Mouse (Mus musculus) forebrain, embryonic 11.5 days (tissue): ENCODE data around the gene Trak1. TPM values are rescaled to one million over a fixed set of nuclear protein-coding genes. Genes with fewer than 3 reads are reported as not detected.

Experiments
- ATAC-seq: fragments of 200-750 bp; cut with Nextera tagmentation; replicated peaks from 2 replicates; pipeline ENCODE4 v1.8.0; 2017; ENCODE audit warnings: moderate TSS enrichment; ENCODE audit not compliant: low FRiP score
- DNase-seq: peaks from one replicate; pipeline ENCODE4 v3.0.0-alpha.2; 2017; ENCODE audit warnings: low spot score
- H3K27ac ChIP-seq: fragments of 300-500 bp; sonication (generic); 2 replicates; pipeline ENCODE4 v1.5.1; 2014; ENCODE audit warnings: low read depth, low read length
- H3K27me3 ChIP-seq: fragments of 300-500 bp; sonication (generic); 2 replicates; pipeline ENCODE4 v1.6.1; 2014; ENCODE audit warnings: mild to moderate bottlenecking, low read length, mixed read lengths; ENCODE audit not compliant: control insufficient read depth, insufficient read depth
- H3K36me3 ChIP-seq: fragments of 300-500 bp; sonication (generic); 2 replicates; pipeline ENCODE4 v1.6.1; 2014; ENCODE audit warnings: mild to moderate bottlenecking, low read length, moderate library complexity, mixed read lengths; ENCODE audit not compliant: control insufficient read depth, insufficient read depth
- H3K4me1 ChIP-seq: fragments of 300-500 bp; sonication (generic); replicated peaks from 2 replicates; pipeline ENCODE4 v1.6.1; 2014; ENCODE audit warnings: low read length, mixed read lengths; ENCODE audit not compliant: control insufficient read depth, insufficient read depth
- H3K4me2 ChIP-seq: fragments of 300-500 bp; sonication (generic); 2 replicates; pipeline ENCODE4 v1.6.1; 2014; ENCODE audit warnings: low read depth, mild to moderate bottlenecking, low read length, moderate library complexity, mixed read lengths; ENCODE audit not compliant: severe bottlenecking
- H3K4me3 ChIP-seq: fragments of 300-500 bp; sonication (generic); 2 replicates; pipeline ENCODE4 v1.5.1; 2014; ENCODE audit warnings: low read depth, low read length
- H3K9ac ChIP-seq: fragments of 300-500 bp; sonication (generic); 2 replicates; pipeline ENCODE4 v1.6.1; 2014; ENCODE audit warnings: low read length
- H3K9me3 ChIP-seq: fragments of 300-500 bp; sonication (generic); 2 replicates; pipeline ENCODE4 v1.6.1; 2016; ENCODE audit warnings: low read length, mixed read lengths; ENCODE audit not compliant: control insufficient read depth
- WGBS: fragments of 180-500 bp; shearing (Covaris S2); extraction: QIAGEN DNeasy Blood & Tissue Kit; methylation state at CpG from one replicate; pipeline ENCODE4 v1.1.7; 2014; 5-methylcytosine and 5-hydroxymethylcytosine counted together
- polyA plus RNA-seq: library from polyadenylated mRNA; unstranded; fragments of >200 nt; fragmentation: Nextera tagmentation; extraction: Ambion mirVana; gene quantifications from 2 replicates; pipeline ENCODE4 v1.2.1, GENCODE M21; 2014

Gene Trak1
- polyA plus RNA-seq, 1 experiment from 2014 or later, result 33.5 TPM

- 94% methylated on average over 3 of the region's 3 CpGs for WGBS
- no peaks in the 10 kb centered on the region for H3K27me3 ChIP-seq
- no peaks in the 10 kb centered on the region for H3K4me1 ChIP-seq
- no peak overlapping the region for H3K4me2 ChIP-seq
- no peak overlapping the region for H3K27ac ChIP-seq
- ATAC-seq, result no peak
- H3K9me3 ChIP-seq, result no peaks in the 10 kb centered on the region
- DNase-seq, result no peak
- H3K9ac ChIP-seq, result no peak overlapping the region
- no peak overlapping the region for H3K4me3 ChIP-seq
- H3K36me3 ChIP-seq, result no peaks in the 10 kb centered on the region
These were observed 121.7 kb downstream of the Trak1 start for GRCm38 (mm10) chr9:121419011-121419410.

GRCm38 (mm10) chr9:121419573-121419972 is 122.3 kb downstream of the Trak1 start:
- H3K27me3 ChIP-seq, result no peaks in the 10 kb centered on the region
- H3K4me3 ChIP-seq, result no peak overlapping the region
- 91% methylated on average over 7 of the region's 7 CpGs for WGBS
- no peaks in the 10 kb centered on the region for H3K4me1 ChIP-seq
- H3K4me2 ChIP-seq, result no peak overlapping the region
- no peak overlapping the region for H3K9ac ChIP-seq
- ATAC-seq (no peak), DNase-seq (no peak)
- H3K27ac ChIP-seq, result no peak overlapping the region
- H3K9me3 ChIP-seq, result no peaks in the 10 kb centered on the region
- H3K36me3 ChIP-seq, result no peaks in the 10 kb centered on the region

- H3K9ac ChIP-seq, result no peak overlapping the region
- H3K27me3 ChIP-seq, result no peaks in the 10 kb centered on the region
- H3K9me3 ChIP-seq, result no peaks in the 10 kb centered on the region
- ATAC-seq (no peak), DNase-seq (no peak)
- no peak overlapping the region for H3K27ac ChIP-seq
- H3K4me1 ChIP-seq, result no peaks in the 10 kb centered on the region
- no peak overlapping the region for H3K4me3 ChIP-seq
- H3K36me3 ChIP-seq, result no peaks in the 10 kb centered on the region
- 87% methylated on average over 6 of the region's 6 CpGs for WGBS
- H3K4me2 ChIP-seq, result no peak overlapping the region
These were observed 123.5 kb downstream of the Trak1 start for GRCm38 (mm10) chr9:121420817-121421216.

- ATAC-seq, result no peak
- no peak for DNase-seq
- Histone ChIP-seq H3K36me3 (no peaks in the 10 kb centered on the region), H3K27me3 (no peaks in the 10 kb centered on the region), H3K4me3 (no peak overlapping the region), H3K4me1 (no peaks in the 10 kb centered on the region), H3K27ac (no peak overlapping the region), H3K9me3 (no peaks in the 10 kb centered on the region), H3K4me2 (no peak overlapping the region), H3K9ac (no peak overlapping the region)
- 94% methylated on average over 5 of the region's 5 CpGs for WGBS
These were observed 125.1 kb downstream of the Trak1 start for GRCm38 (mm10) chr9:121422402-121422801.

GRCm38 (mm10) chr9:121423621-121424020 is 126.3 kb downstream of the Trak1 start:
- Histone ChIP-seq H3K27ac (no peak overlapping the region), H3K9me3 (no peaks in the 10 kb centered on the region), H3K4me2 (no peak overlapping the region), H3K27me3 (no peaks in the 10 kb centered on the region), H3K4me3 (no peak overlapping the region), H3K4me1 (no peaks in the 10 kb centered on the region), H3K36me3 (no peaks in the 10 kb centered on the region), H3K9ac (no peak overlapping the region)
- ATAC-seq (no peak), DNase-seq (no peak)
- WGBS, result 84% methylated on average over 6 of the region's 6 CpGs

- no peak overlapping the region for H3K4me3 ChIP-seq
- H3K27ac ChIP-seq, result no peak overlapping the region
- DNase-seq (no peak), ATAC-seq (no peak)
- no peaks in the 10 kb centered on the region for H3K27me3 ChIP-seq
- H3K4me2 ChIP-seq, result no peak overlapping the region
- H3K9ac ChIP-seq, result no peak overlapping the region
- no peaks in the 10 kb centered on the region for H3K9me3 ChIP-seq
- H3K36me3 ChIP-seq, result no peaks in the 10 kb centered on the region
- no peaks in the 10 kb centered on the region for H3K4me1 ChIP-seq
- 83% methylated on average over 16 of the region's 16 CpGs for WGBS
These were observed 127.2 kb downstream of the Trak1 start for GRCm38 (mm10) chr9:121424281-121425164.

GRCm38 (mm10) chr9:121426451-121426850 is 129.1 kb downstream of the Trak1 start:
- ATAC-seq, result no peak
- WGBS, result 90% methylated on average over 3 of the region's 3 CpGs
- no peak overlapping the region for H3K9ac ChIP-seq
- no peak overlapping the region for H3K27ac ChIP-seq
- H3K9me3 ChIP-seq, result no peaks in the 10 kb centered on the region
- H3K4me3 ChIP-seq, result no peak overlapping the region
- DNase-seq, result no peak
- H3K4me1 ChIP-seq, result no peaks in the 10 kb centered on the region
- H3K36me3 ChIP-seq, result no peaks in the 10 kb centered on the region
- H3K27me3 ChIP-seq, result no peaks in the 10 kb centered on the region
- no peak overlapping the region for H3K4me2 ChIP-seq

GRCm38 (mm10) chr9:121426902-121427301 is 129.6 kb downstream of the Trak1 start:
- Histone ChIP-seq H3K9ac (no peak overlapping the region), H3K27me3 (no peaks in the 10 kb centered on the region), H3K9me3 (no peaks in the 10 kb centered on the region), H3K4me2 (no peak overlapping the region), H3K4me1 (no peaks in the 10 kb centered on the region), H3K36me3 (no peaks in the 10 kb centered on the region), H3K4me3 (no peak overlapping the region), H3K27ac (no peak overlapping the region)
- 93% methylated on average over 5 of the region's 5 CpGs for WGBS
- ATAC-seq (no peak), DNase-seq (no peak)

- no peaks in the 10 kb centered on the region for H3K36me3 ChIP-seq
- no peak overlapping the region for H3K9ac ChIP-seq
- H3K4me1 ChIP-seq, result no peaks in the 10 kb centered on the region
- WGBS, result 91% methylated on average over 7 of the region's 7 CpGs
- no peak overlapping the region for H3K27ac ChIP-seq
- H3K9me3 ChIP-seq, result no peaks in the 10 kb centered on the region
- no peak overlapping the region for H3K4me2 ChIP-seq
- no peak for ATAC-seq
- no peak overlapping the region for H3K4me3 ChIP-seq
- H3K27me3 ChIP-seq, result no peaks in the 10 kb centered on the region
- no peak for DNase-seq
These were observed 132.3 kb downstream of the Trak1 start for GRCm38 (mm10) chr9:121429592-121429991.
